In the genomic region with DNA sequence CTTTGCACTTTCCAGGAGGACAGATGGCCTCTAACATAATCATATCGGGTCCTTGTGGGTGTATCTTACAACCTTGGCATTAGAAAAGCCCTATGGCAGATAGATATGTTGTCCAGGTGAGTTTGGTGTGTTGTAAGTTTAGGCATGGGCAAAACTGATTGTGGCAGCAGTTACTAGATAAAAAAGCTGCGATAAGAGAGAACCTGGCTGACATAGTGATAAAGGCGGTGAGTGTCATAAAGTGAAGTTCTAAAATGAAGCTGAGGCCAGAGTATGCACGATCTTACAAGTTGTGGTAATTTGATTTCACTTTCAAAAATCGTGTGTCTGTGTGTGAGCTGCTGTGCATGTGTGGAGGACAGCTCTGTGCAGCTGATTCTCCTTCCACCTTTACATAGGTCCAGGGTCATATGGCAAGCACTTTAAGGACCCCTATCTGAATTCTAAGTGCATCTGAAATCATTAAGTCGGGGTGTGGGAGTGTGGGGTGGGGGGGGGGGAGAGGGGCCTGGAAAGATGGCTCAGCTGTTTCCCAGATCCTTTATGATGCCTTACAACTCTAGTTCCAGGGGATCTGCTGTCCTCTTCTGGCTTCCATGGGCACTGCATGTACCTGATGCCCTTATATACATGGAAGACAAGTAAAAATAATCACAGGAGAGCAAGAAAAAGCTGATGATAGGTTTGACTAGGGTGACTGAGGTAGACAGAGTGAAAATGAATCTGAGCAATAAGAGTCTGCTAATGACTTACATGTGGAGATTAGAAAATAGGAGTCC, we compare ENCODE assay signal across 8 mouse cellular contexts. TPM values are rescaled to one million over a fixed set of nuclear protein-coding genes. Genes with fewer than 3 reads are reported as not detected.
DNase-seq lines count a peak whose midpoint lies in the region; ATAC-seq and TF ChIP-seq lines count a peak whose summit lies in the region.

No protein-coding gene starts in this region.

- H3K36me3 ChIP-seq in midbrain, embryonic 11.5 days (ENCODE audit: control insufficient read depth, insufficient read depth, low read length), result no peaks in the 10 kb centered on the region
- no peaks in the 10 kb centered on the region for H3K36me3 ChIP-seq in midbrain, embryonic 16.5 days (ENCODE audit: control insufficient read depth, insufficient read depth, low read length)
- H3K36me3 ChIP-seq in kidney, postnatal 0 days (ENCODE audit: insufficient read depth, low read length), result no peaks in the 10 kb centered on the region

- H3K27me3 ChIP-seq in midbrain, embryonic 11.5 days (ENCODE audit: control insufficient read depth, insufficient read depth, low read length), result no peaks in the 10 kb centered on the region
- H3K27me3 ChIP-seq in midbrain, embryonic 16.5 days (ENCODE audit: control insufficient read depth, insufficient read depth, low read depth, low read length), result no peaks in the 10 kb centered on the region
- no peaks in the 10 kb centered on the region for H3K27me3 ChIP-seq in kidney, postnatal 0 days (ENCODE audit: insufficient read depth, low read length)

- no peak for TF ChIP-seq POLR2A in embryonic fibroblast, embryonic 13.5 days (IDR thresholded peaks at IDR 0.05; ENCODE audit: low read depth, low read length)

- 73% methylated on average over 6 of the region's 6 CpGs for WGBS in midbrain, embryonic 11.5 days
- 74% methylated on average over 6 of the region's 6 CpGs for WGBS in midbrain, embryonic 16.5 days
- 65% methylated on average over 6 of the region's 6 CpGs for WGBS in kidney, postnatal 0 days

- no peak overlapping the region for H3K4me2 ChIP-seq in midbrain, embryonic 11.5 days
- no peak overlapping the region for H3K4me2 ChIP-seq in midbrain, embryonic 16.5 days (ENCODE audit: low read length)
- no peak overlapping the region for H3K4me2 ChIP-seq in kidney, postnatal 0 days (ENCODE audit: low read length)

- peak; percentile 42; the same call in 1 of the 2 replicates for TF ChIP-seq CTCF in embryonic fibroblast, embryonic 13.5 days (IDR thresholded peaks at IDR 0.05; ENCODE audit: borderline replicate concordance, insufficient read depth, low read length)
- TF ChIP-seq CTCF in kidney, postnatal 0 days (IDR thresholded peaks at IDR 0.05; ENCODE audit: low read depth), result peak; percentile 81

- no peak overlapping the region for H3K27ac ChIP-seq in midbrain, embryonic 11.5 days (ENCODE audit: low read depth, low read length)
- H3K27ac ChIP-seq in midbrain, embryonic 16.5 days (ENCODE audit: low read length), result no peak overlapping the region
- no peak overlapping the region for H3K27ac ChIP-seq in embryonic fibroblast, embryonic 13.5 days (ENCODE audit: insufficient read depth, low read length)
- H3K27ac ChIP-seq in kidney, postnatal 0 days, result no peak overlapping the region

- peak; percentile 52 for DNase-seq in CD4-positive, CD25-positive, alpha-beta regulatory T cell, adult 2 months (ENCODE audit: low read depth, low spot score)
- no peak for DNase-seq in midbrain, embryonic 11.5 days (ENCODE audit: low spot score, missing footprints)
- DNase-seq in kidney, postnatal 0 days (ENCODE audit: low spot score), result peak; percentile 69
- DNase-seq in gastrocnemius, postnatal 36 days, result no peak

- H3K9ac ChIP-seq in midbrain, embryonic 11.5 days (ENCODE audit: low read length), result no peak overlapping the region
- H3K9ac ChIP-seq in midbrain, embryonic 16.5 days (ENCODE audit: low read depth, low read length), result no peak overlapping the region
- H3K9ac ChIP-seq in kidney, postnatal 0 days (ENCODE audit: low read depth, low read length), result no peak overlapping the region

- intact Hi-C loops in gastrocnemius, postnatal 36 days (cut with DNase I), result loop anchor here (2.0 kb wide), 1 partner anchor 41 kb away; no protein-coding TSS in a partner anchor

- no peaks in the 10 kb centered on the region for H3K4me1 ChIP-seq in midbrain, embryonic 11.5 days (ENCODE audit: control insufficient read depth, insufficient read depth, low read length)
- no peaks in the 10 kb centered on the region for H3K4me1 ChIP-seq in midbrain, embryonic 16.5 days (ENCODE audit: control insufficient read depth, insufficient read depth, low read length)
- H3K4me1 ChIP-seq in embryonic fibroblast, embryonic 13.5 days (ENCODE audit: control insufficient read depth, insufficient read depth, low read length), result no peaks in the 10 kb centered on the region; the same call in 1 of the 2 replicates
- no peaks in the 10 kb centered on the region for H3K4me1 ChIP-seq in kidney, postnatal 0 days (replicated peaks; ENCODE audit: insufficient read depth, low read length)

- ATAC-seq in CD4-positive, CD25-positive, alpha-beta regulatory T cell, adult 4 months, result no peak
- ATAC-seq in midbrain, embryonic 11.5 days (ENCODE audit: low FRiP score), result peak; percentile 24; the same call in 1 of the 2 replicates
- no peak for ATAC-seq in midbrain, embryonic 16.5 days
- ATAC-seq in kidney, postnatal 0 days (replicated peaks; ENCODE audit: low FRiP score, low read depth), result no peak
- ATAC-seq in megakaryocyte-erythroid progenitor cell, adult 5-6 weeks (replicated peaks; ENCODE audit: low FRiP score, low TSS enrichment, poor library complexity, severe bottlenecking), result peak; percentile 72

- H3K4me3 ChIP-seq in midbrain, embryonic 11.5 days (ENCODE audit: low read depth, low read length), result no peak overlapping the region
- no peak overlapping the region for H3K4me3 ChIP-seq in midbrain, embryonic 16.5 days (ENCODE audit: low read depth, low read length)
- no peak overlapping the region for H3K4me3 ChIP-seq in embryonic fibroblast, embryonic 13.5 days (ENCODE audit: insufficient read depth, low read length)
- no peak overlapping the region for H3K4me3 ChIP-seq in kidney, postnatal 0 days (replicated peaks; ENCODE audit: low read depth, low read length)

- H3K9me3 ChIP-seq in midbrain, embryonic 11.5 days (ENCODE audit: control insufficient read depth, low read length), result no peaks in the 10 kb centered on the region
- H3K9me3 ChIP-seq in midbrain, embryonic 16.5 days (replicated peaks; ENCODE audit: control insufficient read depth, low read length, poor library complexity, severe bottlenecking), result no peaks in the 10 kb centered on the region
- no peaks in the 10 kb centered on the region for H3K9me3 ChIP-seq in kidney, postnatal 0 days (replicated peaks; ENCODE audit: low read length)

RNA-seq across cellular contexts. Expression of gene Nudt9, which starts 6.8 kb away (rescaled TPM):
- polyA plus RNA-seq in CD4-positive, CD25-positive, alpha-beta regulatory T cell, adult 4 months (2017; shearing (Covaris generic)), result 10 to 100 TPM; 13.5 to 22.6 TPM
- 61.8 and 64.7 TPM in 2 replicates for polyA plus RNA-seq in midbrain, embryonic 11.5 days (2014; fragmentation: Nextera tagmentation; extraction: Ambion mirVana)
- polyA plus RNA-seq in midbrain, embryonic 16.5 days (2015; fragmentation: Nextera tagmentation; extraction: Ambion mirVana), result 59.3 and 60.6 TPM in 2 replicates
- polyA plus RNA-seq in embryonic fibroblast, embryonic 13.5 days (2011; ENCODE audit: insufficient read length, low read depth, missing spikeins), result 32.8 and 35.1 TPM in 2 replicates
- polyA plus RNA-seq in kidney, postnatal 0 days (2015; fragmentation: Nextera tagmentation; extraction: Ambion mirVana), result 63.1 and 65.1 TPM in 2 replicates
- 117 and 120 TPM in 2 replicates for total RNA-seq in megakaryocyte-erythroid progenitor cell, adult 5-6 weeks (2014; fragmentation: Nextera tagmentation)
- total RNA-seq in megakaryocyte-erythroid progenitor cell, adult 5-6 weeks (2017), result 159 and 167 TPM in 2 replicates
- total RNA-seq in gastrocnemius, postnatal 36 days (2021), result 10 to 100 TPM; 58.1 to 59.3 TPM

RNA-seq across cellular contexts. Expression of gene Hsd17b11, which starts 17.6 kb away (rescaled TPM):
- polyA plus RNA-seq in CD4-positive, CD25-positive, alpha-beta regulatory T cell, adult 4 months (2017; shearing (Covaris generic)), result 1 to 10 TPM; 4.3 to 5.2 TPM
- 1.1 TPM in 2 replicates for polyA plus RNA-seq in midbrain, embryonic 11.5 days (2014; fragmentation: Nextera tagmentation; extraction: Ambion mirVana)
- 1.9 and 2.6 TPM in 2 replicates for polyA plus RNA-seq in midbrain, embryonic 16.5 days (2015; fragmentation: Nextera tagmentation; extraction: Ambion mirVana)
- polyA plus RNA-seq in embryonic fibroblast, embryonic 13.5 days (2011; ENCODE audit: insufficient read length, low read depth, missing spikeins), result 36.9 and 39.7 TPM in 2 replicates
- polyA plus RNA-seq in kidney, postnatal 0 days (2015; fragmentation: Nextera tagmentation; extraction: Ambion mirVana), result 12.3 and 12.4 TPM in 2 replicates
- total RNA-seq in megakaryocyte-erythroid progenitor cell, adult 5-6 weeks (2014; fragmentation: Nextera tagmentation), result 4.9 and 5.6 TPM in 2 replicates
- 10.9 and 23.0 TPM in 2 replicates for total RNA-seq in megakaryocyte-erythroid progenitor cell, adult 5-6 weeks (2017)
- total RNA-seq in gastrocnemius, postnatal 36 days (2021), result 1 to 10 TPM; 6.7 to 8.3 TPM

RNA-seq across cellular contexts. Expression of gene Gm17660, which starts 38.1 kb away (rescaled TPM):
- not detected for polyA plus RNA-seq in CD4-positive, CD25-positive, alpha-beta regulatory T cell, adult 4 months (2017; shearing (Covaris generic))
- polyA plus RNA-seq in midbrain, embryonic 11.5 days (2014; fragmentation: Nextera tagmentation; extraction: Ambion mirVana), result 0.29 TPM in 1 of 2 replicates, not detected in the other
- polyA plus RNA-seq in midbrain, embryonic 16.5 days (2015; fragmentation: Nextera tagmentation; extraction: Ambion mirVana), result 0.80 TPM in 1 of 2 replicates, not detected in the other
- polyA plus RNA-seq in embryonic fibroblast, embryonic 13.5 days (2011; ENCODE audit: insufficient read length, low read depth, missing spikeins), result not detected in 2 replicates
- polyA plus RNA-seq in kidney, postnatal 0 days (2015; fragmentation: Nextera tagmentation; extraction: Ambion mirVana), result not detected in 2 replicates
- not detected in 2 replicates for total RNA-seq in megakaryocyte-erythroid progenitor cell, adult 5-6 weeks (2014; fragmentation: Nextera tagmentation)
- not detected in 2 replicates for total RNA-seq in megakaryocyte-erythroid progenitor cell, adult 5-6 weeks (2017)
- under 1 TPM in 1 of 2 experiments, not detected in 1; 0.56 TPM for total RNA-seq in gastrocnemius, postnatal 36 days (2021)

Comparison
In these comparisons a context has a peak if more than half of its experiments do, and no peak if none do; other contexts are left out.
1. ATAC-seq: peak in midbrain, embryonic 11.5 days (single experiment) and megakaryocyte-erythroid progenitor cell, adult 5-6 weeks (single experiment); none in CD4-positive, CD25-positive, alpha-beta regulatory T cell, adult 4 months (single experiment), midbrain, embryonic 16.5 days (single experiment) and kidney, postnatal 0 days (single experiment).
2. DNase-seq: peak in CD4-positive, CD25-positive, alpha-beta regulatory T cell, adult 2 months (single experiment) and kidney, postnatal 0 days (single experiment); none in midbrain, embryonic 11.5 days (single experiment) and gastrocnemius, postnatal 36 days (0 of 2).